Mouse (Mus musculus) cortical plate, adult 2 months (tissue): ENCODE measurements at regions not wholly inside any gene's neighbourhood (a gene's known extent, or its start where the extent isn't known, plus 50 kb on each side); places are given as distances from the start of the nearest gene placed in this dataset.

Experiments used
- CTCF ChIP-seq: fragments of 200-500 bp; IDR thresholded peaks from 2 replicates; pipeline ENCODE4 v1.5.1; 2011; ENCODE audit warnings: mild to moderate bottlenecking, control low read depth, low read length; ENCODE audit not compliant: insufficient read depth; ENCODE audit errors: extremely low read depth
- POLR2A ChIP-seq: fragments of 200-500 bp; IDR thresholded peaks from 2 replicates; pipeline ENCODE4 v1.6.1; 2011; ENCODE audit warnings: mild to moderate bottlenecking, low read length, control low read depth; ENCODE audit not compliant: insufficient read depth; ENCODE audit errors: extremely low read depth

DNA sequence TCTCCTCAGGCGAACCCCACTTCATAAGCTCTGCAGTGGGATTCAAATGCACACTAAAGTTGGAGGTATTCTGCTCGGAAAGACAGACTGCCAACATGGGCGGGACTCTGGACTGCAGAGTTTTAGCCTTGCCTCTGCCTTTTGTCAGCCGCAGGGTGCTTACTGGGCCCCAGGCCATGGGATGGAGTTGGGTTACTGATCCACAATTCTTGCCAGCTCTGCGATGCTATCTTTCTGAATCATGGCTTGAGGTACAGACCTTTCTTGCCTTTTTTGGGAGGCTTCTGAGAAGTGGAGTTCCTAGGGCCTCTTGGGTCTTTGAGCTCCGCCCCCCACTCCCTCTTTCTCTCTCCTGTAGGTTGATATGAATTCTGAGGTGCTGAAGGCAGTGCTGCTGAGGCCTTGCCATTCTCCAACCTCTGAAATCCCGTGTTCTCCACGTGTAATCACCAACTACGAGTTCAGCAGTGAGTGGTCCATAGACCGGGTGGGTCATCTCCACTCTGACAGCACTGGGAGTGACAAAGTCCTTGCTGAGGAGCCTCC lies 64.0 kb upstream of the Hnrnpk start:
- TF ChIP-seq CTCF (no peak), POLR2A (no peak)
